Mouse (Mus musculus) forebrain, embryonic 14.5 days (tissue): ENCODE data around the gene Gps1. TPM values are rescaled to one million over a fixed set of nuclear protein-coding genes. Genes with fewer than 3 reads are reported as not detected.
"Not testable (repeated sequence)": the region's sequence is repeated elsewhere in the genome, so short reads cannot be mapped to it uniquely, and the experiment has no call there.

ENCODE experiments used
- ATAC-seq: fragments of 200-750 bp; cut with Nextera tagmentation; 2 replicates; pipeline ENCODE4 v1.8.0; 2017; ENCODE audit warnings: mild to moderate bottlenecking, moderate library complexity
- DNase-seq: peaks from one replicate; pipeline ENCODE4 v3.0.0-alpha.2; 2015; ENCODE audit warnings: low spot score
- H3K27ac ChIP-seq: fragments of 300-500 bp; sonication (generic); 2 replicates; pipeline ENCODE4 v1.5.1; 2014; ENCODE audit warnings: low read depth, mild to moderate bottlenecking, control low read depth, low read length, moderate library complexity
- H3K27me3 ChIP-seq: fragments of 300-500 bp; sonication (generic); replicated peaks from 2 replicates; pipeline ENCODE4 v1.6.1; 2014; ENCODE audit warnings: low read length, control low read depth, mixed read lengths; ENCODE audit not compliant: control insufficient read depth, insufficient read depth
- H3K36me3 ChIP-seq: fragments of 300-500 bp; sonication (generic); 2 replicates; pipeline ENCODE4 v1.6.1; 2014; ENCODE audit warnings: low read length, control low read depth; ENCODE audit not compliant: control insufficient read depth, insufficient read depth
- H3K4me1 ChIP-seq: fragments of 300-500 bp; sonication (generic); 2 replicates; pipeline ENCODE4 v1.6.1; 2014; ENCODE audit warnings: antibody characterized with exemption, low read length, control low read depth; ENCODE audit not compliant: control insufficient read depth, insufficient read depth
- H3K4me2 ChIP-seq: fragments of 300-500 bp; sonication (generic); 2 replicates; pipeline ENCODE4 v1.6.1; 2014; ENCODE audit warnings: mild to moderate bottlenecking, control low read depth, low read length
- H3K4me3 ChIP-seq: fragments of 300-500 bp; sonication (generic); 2 replicates; pipeline ENCODE4 v1.5.1; 2014; ENCODE audit warnings: low read depth, low read length, control low read depth
- H3K9ac ChIP-seq: fragments of 300-500 bp; sonication (generic); 2 replicates; pipeline ENCODE4 v1.6.1; 2014; ENCODE audit warnings: mild to moderate bottlenecking, low read length, control low read depth, moderate library complexity
- H3K9me3 ChIP-seq: fragments of 300-500 bp; sonication (generic); replicated peaks from 2 replicates; pipeline ENCODE4 v1.6.1; 2016; ENCODE audit warnings: low read length, control low read depth, mixed read lengths; ENCODE audit not compliant: control insufficient read depth
- WGBS: fragments of 180-500 bp; shearing (Covaris S2); extraction: QIAGEN DNeasy Blood & Tissue Kit; methylation state at CpG from one replicate; pipeline ENCODE4 v1.1.7; 2014; 5-methylcytosine and 5-hydroxymethylcytosine counted together
- polyA plus RNA-seq: library from polyadenylated mRNA; unstranded; fragments of >200 nt; fragmentation: Nextera tagmentation; extraction: Ambion mirVana; gene quantifications from 2 replicates; pipeline ENCODE4 v1.2.1, GENCODE M21; 2014

Gene Gps1
- polyA plus RNA-seq, 1 experiment from 2014 or later = 348 TPM

DNA sequence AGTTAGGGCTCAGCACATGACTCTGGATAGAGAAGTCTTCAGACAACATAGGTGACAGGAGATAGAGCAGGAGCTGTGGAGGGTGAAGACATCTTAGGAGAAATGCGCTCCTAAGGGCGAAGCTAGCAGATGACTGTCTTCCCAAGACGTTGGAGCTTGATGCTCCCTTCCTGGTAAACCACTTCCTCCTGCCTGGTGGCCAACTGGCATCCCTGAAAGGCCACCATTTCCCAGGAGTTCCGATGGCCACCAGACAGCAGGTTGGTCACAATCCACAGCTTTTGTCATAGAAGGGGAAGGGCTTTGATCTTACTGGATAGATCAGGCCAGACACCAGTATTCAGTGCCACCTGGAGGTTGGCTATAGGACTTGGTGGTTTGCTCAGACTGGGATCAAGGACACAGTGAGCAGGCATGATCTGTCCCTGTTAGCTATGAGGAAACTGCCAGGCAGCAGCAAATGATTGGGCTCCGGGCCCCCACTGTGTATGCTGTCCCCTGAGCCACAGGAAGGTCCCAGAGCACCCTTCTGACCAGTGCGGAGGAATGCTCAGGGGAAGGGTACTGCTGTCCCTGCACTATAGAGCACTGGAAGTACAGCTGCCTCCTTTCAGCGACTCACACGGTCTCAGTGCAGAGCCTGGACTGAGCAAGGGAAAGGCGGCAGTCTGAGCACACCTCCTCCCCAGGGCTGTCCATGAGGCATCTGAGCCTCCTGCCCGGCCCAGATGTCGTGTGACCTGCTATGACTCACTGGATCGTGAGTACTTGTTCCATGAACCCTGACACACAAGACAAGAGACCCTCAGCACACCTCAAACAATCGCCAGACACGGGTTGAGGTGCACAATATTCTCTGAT is 22.0 kb upstream of the Gps1 start:
- Histone ChIP-seq H3K4me3 (no peak overlapping the region), H3K36me3 (no peaks in the 10 kb centered on the region), H3K4me2 (no peak overlapping the region), H3K27me3 (peaks cover 6% of the 10 kb centered on the region; the same call in 1 of the 2 replicates), H3K9ac (0 out of 2 replicates have a peak overlapping the region, but pooled peaks have one; percentile 17), H3K27ac (no peak overlapping the region), H3K9me3 (peaks cover 13% of the 10 kb centered on the region; the same call in 1 of the 2 replicates), H3K4me1 (no peaks in the 10 kb centered on the region)
- 72% methylated on average over 14 of the region's 14 CpGs for WGBS
- DNase-seq (no peak), ATAC-seq (no peak)

DNA sequence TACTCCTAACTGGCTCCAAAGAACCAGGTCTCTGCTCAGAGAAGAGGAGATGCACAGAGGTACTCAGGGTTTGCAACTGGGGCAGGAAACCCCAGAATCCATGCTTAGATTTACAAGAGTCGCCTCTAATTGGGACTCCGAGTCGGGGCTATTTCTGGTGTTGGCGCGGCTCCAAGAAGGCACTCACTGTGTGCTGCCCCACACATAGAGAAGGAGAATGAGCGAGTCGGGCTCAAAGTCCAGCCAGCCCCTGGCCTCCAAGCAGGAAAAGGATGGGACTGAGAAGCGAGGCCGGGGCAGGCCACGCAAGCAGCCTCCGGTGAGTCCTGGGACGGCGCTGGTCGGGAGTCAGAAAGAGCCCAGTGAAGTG is 21.4 kb upstream of the Gps1 start, which contains the start of gene Hmga1b:
TSS of gene Hmga1b (plus strand) at position 123 of the 370 bp plus-strand sequence.
- H3K4me1 ChIP-seq, H3K27me3 ChIP-seq, H3K4me2 ChIP-seq, H3K4me3 ChIP-seq, H3K27ac ChIP-seq, ATAC-seq, H3K36me3 ChIP-seq, DNase-seq: not testable (repeated sequence)
- H3K9me3 ChIP-seq = peaks cover 13% of the 10 kb centered on the region; the same call in 1 of the 2 replicates
- 17% methylated on average over 12 of the region's 14 CpGs for WGBS
- 0 out of 2 replicates have a peak within 1 kb of the TSS, but pooled peaks have one; percentile 17 for H3K9ac ChIP-seq

DNA sequence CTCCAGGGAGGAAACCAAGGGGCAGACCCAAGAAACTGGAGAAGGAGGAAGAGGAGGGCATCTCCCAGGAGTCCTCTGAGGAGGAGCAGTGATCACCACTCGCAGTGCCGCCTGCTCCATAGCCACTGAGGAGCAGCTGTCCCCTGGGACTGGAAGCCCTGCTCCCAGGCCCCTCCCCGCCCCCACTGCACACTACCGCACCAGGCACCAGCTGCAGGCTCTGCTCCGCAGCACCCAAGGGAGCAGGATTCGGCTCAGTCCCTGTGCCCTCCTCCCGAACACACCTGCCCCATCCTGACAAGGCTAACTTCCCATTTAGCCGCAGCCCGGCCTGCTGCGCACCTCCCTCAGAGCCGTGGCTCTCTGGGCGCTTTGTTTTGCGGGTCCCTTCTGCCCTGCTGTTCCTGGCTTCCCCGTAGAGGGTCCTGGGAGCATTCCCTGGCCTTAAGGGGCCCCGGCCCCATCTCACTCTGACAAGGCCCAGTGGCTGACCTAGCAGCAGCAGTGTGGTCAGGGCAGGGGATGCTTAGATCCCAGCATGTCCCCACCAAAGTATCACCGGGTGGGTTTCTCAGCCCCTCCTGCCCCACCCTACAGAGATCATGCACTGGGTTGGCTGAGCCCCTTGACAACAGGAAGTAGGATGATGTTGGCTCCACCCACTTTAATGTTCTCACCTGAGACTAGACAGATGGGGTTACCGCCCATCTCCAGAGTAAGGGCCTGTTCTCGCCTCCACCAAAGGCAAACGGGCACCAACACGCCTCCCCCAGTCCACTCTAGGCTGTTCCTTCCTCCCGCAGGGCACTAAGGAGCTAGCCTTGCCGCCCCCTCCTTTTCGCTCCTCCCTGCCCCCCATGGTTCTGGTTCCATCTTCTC is 20.7 kb upstream of the Gps1 start:
- DNase-seq, H3K4me1 ChIP-seq, H3K27me3 ChIP-seq, H3K9me3 ChIP-seq, H3K27ac ChIP-seq, H3K9ac ChIP-seq, H3K4me3 ChIP-seq, H3K36me3 ChIP-seq, H3K4me2 ChIP-seq: not testable (repeated sequence)
- 0 out of 2 replicates have a peak, but pooled peaks have one; percentile 34 for ATAC-seq
- 3% methylated on average over 5 of the region's 23 CpGs for WGBS

DNA sequence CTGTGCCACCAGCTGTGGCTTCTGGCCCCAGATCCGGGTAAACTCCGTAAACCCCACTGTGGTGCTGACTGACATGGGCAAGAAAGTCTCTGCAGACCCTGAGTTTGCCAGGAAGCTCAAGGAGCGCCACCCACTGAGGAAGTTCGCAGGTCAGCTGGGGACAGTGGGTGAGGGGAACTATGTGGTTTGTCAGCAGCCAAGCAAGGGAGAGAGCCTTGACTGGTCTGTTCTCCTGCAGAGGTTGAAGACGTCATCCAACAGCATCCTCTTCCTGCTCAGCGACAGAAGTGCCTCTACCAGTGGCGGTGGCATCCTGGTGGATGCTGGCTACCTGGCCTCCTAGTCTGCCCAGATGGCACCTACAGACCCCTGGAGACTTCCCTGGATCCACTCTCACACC is 17.0 kb upstream of the Gps1 start:
- not testable (repeated sequence) for H3K9ac ChIP-seq, H3K4me3 ChIP-seq, ATAC-seq

DNA sequence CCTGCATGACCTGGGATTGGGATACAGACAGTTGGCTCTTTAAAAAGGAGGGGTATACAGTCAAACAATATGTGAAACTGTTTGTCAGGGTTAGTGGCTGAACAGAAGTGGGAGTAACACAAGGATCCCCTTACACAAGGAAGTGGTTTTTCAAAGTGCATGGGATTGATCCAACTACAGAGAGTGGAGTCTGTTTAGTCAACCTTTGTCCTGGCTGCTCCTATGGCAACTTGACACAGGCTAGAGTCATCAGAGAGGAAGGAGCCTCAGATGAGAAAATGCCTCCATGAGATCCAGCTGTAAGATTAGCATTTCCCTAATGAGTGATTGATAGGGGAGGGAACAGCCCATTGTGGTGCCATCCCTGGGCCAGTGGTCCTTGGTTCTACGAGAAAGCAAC is 15.9 kb upstream of the Gps1 start:
- H3K4me2 ChIP-seq = no peak overlapping the region
- no peaks in the 10 kb centered on the region for H3K4me1 ChIP-seq
- H3K9ac ChIP-seq = no peak overlapping the region
- no peak overlapping the region for H3K27ac ChIP-seq
- no peak for ATAC-seq
- no peak overlapping the region for H3K4me3 ChIP-seq
- WGBS = 55% methylated on average over 1 of the region's 1 CpGs
- H3K27me3 ChIP-seq = no peaks in the 10 kb centered on the region
- no peak for DNase-seq
- H3K9me3 ChIP-seq = no peaks in the 10 kb centered on the region
- H3K36me3 ChIP-seq = no peaks in the 10 kb centered on the region

More for the DNA sequence above, 17.0 kb upstream of the Gps1 start:
- not testable (repeated sequence) for H3K27ac ChIP-seq, H3K36me3 ChIP-seq, H3K4me2 ChIP-seq, H3K4me1 ChIP-seq, DNase-seq, H3K9me3 ChIP-seq, H3K27me3 ChIP-seq
- WGBS = 88% methylated on average over 5 of the region's 7 CpGs

DNA sequence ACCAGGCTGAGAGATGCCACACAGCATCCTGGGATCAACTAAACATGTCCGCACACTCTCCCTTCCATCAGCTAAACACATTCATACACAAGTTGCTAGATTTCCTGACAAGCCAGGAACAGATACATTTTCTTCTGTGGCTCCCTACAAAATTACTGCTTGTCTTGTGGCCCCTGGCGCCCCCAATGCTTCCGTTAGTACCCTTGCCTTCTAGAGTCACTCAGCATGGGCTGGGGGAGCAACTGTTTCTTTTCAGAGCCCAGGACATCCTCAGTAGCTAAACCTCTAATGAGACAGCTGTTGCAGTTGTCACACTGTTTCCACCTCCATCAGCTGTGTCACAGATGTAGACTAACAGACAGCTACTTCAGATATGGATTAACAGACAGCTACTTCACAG is 11.3 kb upstream of the Gps1 start:
- Histone ChIP-seq H3K27me3 (no peaks in the 10 kb centered on the region), H3K9ac (no peak overlapping the region), H3K27ac (no peak overlapping the region), H3K4me1 (no peaks in the 10 kb centered on the region), H3K4me3 (no peak overlapping the region), H3K9me3 (no peaks in the 10 kb centered on the region), H3K4me2 (no peak overlapping the region), H3K36me3 (no peaks in the 10 kb centered on the region)
- WGBS = 81% methylated on average over 3 of the region's 3 CpGs
- no peak for ATAC-seq
- DNase-seq = no peak

DNA sequence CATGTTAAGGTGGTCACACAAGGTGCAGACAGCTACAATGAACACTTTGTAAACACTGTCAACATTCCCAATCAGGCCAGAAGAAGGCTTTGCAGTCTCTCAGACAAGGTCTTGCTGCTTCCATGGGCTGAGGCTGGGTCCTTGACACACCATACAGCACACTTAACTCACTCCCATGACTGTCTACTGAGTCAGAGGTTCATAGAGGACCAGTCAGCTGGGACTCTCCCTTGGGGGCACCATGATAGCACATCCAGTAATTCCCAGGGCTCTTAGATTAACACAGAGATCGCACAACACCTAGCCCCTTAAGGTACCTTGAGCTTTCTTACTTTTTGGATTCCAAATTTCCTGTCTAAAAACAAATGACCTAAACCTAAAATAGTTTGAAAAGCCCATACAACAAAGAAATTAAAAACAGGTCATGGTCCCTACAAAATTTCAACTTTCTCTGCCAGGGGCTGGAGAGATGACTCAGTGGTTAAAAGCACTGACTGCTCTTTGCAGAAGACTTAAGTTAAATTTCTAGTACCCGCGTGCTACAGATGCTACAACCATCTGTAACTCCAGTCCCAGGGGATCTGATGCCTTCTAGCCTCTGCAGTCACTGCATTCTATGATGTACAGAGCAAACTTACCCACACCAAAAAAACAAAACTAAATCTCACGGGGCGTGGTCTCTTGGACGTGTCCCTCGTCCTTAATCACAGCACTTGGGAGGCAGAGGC is 10.4 kb upstream of the Gps1 start:
- Histone ChIP-seq H3K4me1 (no peaks in the 10 kb centered on the region), H3K4me3 (no peak overlapping the region), H3K9me3 (no peaks in the 10 kb centered on the region), H3K27me3 (no peaks in the 10 kb centered on the region), H3K36me3 (no peaks in the 10 kb centered on the region), H3K9ac (no peak overlapping the region), H3K4me2 (no peak overlapping the region), H3K27ac (no peak overlapping the region)
- ATAC-seq = no peak
- WGBS = 87% methylated on average over 7 of the region's 7 CpGs
- no peak for DNase-seq

DNA sequence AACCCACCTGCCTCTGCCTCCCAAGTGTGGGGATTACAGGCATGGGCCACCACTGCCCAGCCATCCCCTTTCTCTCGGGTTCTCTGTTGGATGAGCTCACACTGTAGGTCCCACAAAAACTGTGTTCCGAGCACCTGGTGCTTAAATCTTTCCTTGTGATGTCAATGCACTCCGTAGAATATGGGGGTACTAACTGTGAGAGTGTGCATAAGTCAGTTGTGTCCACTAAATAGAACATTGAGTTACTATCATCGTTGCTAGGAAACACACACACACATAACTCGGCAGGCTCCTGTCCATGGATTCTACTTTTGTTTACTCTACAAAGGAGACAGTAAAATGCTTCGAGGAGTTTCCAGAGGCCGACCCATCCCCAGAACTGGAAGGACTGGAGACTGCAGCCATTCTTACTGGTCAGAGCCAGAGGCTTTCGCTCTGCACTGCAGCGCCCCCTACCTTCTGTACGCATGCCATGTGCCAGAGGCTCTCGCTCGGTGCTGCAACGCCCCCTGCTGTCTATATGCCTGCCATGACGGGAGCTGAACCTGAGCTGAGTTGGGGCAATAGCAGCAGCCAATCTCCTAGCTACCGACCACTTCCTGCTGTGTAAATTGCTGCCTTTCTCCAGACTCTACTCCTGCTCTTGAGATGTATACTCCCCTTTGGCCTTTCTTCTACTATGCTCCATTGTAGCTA is 8.2 kb upstream of the Gps1 start:
- peaks cover 9% of the 10 kb centered on the region for H3K36me3 ChIP-seq
- no peak overlapping the region for H3K4me3 ChIP-seq
- H3K4me2 ChIP-seq = no peak overlapping the region
- DNase-seq (peak; percentile 92), ATAC-seq (peak; percentile 90)
- no peak overlapping the region for H3K9ac ChIP-seq
- no peak overlapping the region for H3K27ac ChIP-seq
- H3K27me3 ChIP-seq = no peaks in the 10 kb centered on the region
- H3K9me3 ChIP-seq = no peaks in the 10 kb centered on the region
- H3K4me1 ChIP-seq = no peaks in the 10 kb centered on the region
- WGBS = 28% methylated on average over 15 of the region's 15 CpGs
